Mouse (Mus musculus) olfactory bulb, adult 2 months (tissue): Measurements from ENCODE around the gene Tnfrsf13b.

Source experiments
- CTCF ChIP-seq: fragments of 200-500 bp; IDR thresholded peaks from 2 replicates; pipeline ENCODE4 v1.5.1; 2012; ENCODE audit warnings: low read depth, mild to moderate bottlenecking, low read length, moderate library complexity; ENCODE audit not compliant: insufficient read depth
- POLR2A ChIP-seq: fragments of 200-500 bp; IDR thresholded peaks from 2 replicates; pipeline ENCODE4 v1.6.1; 2012; ENCODE audit warnings: mild to moderate bottlenecking, low read depth, low read length, moderate library complexity; ENCODE audit not compliant: insufficient read depth

- TF ChIP-seq POLR2A, result no peak
- TF ChIP-seq CTCF, result no peak
Observed at GRCm38 (mm10) chr11:61158141-61158540, 31.6 kb downstream of the Tnfrsf13b start.
